Mouse (Mus musculus) MEL (cell line): ENCODE results near the gene Gm13698.
"Not testable (repeated sequence)": the region's sequence is repeated elsewhere in the genome, so short reads cannot be mapped to it uniquely, and the experiment has no call there.

Experiments
- CHD2 ChIP-seq: IDR thresholded peaks from 2 replicates; pipeline ENCODE4 v1.6.1; 2011; ENCODE audit warnings: low read length, improper control_type of control experiment
- CTCF ChIP-seq, 3 experiments: IDR thresholded peaks in 2 of 3; conservative IDR thresholded peaks in 1 of 3; 2 replicates each; pipeline ENCODE4 v1.5.1; 2011 to 2012; ENCODE audit warnings: low read length in 3 of 3, low read depth in 2 of 3, mild to moderate bottlenecking in 2 of 3, improper control_type of control experiment in 1 of 3, inconsistent platforms in 1 of 3, mixed read lengths in 1 of 3, moderate library complexity in 1 of 3; ENCODE audit not compliant: control insufficient read depth in 1 of 3, insufficient read depth in 1 of 3, poor library complexity in 1 of 3, severe bottlenecking in 1 of 3
- KAT2A ChIP-seq: conservative IDR thresholded peaks from 2 replicates; pipeline ENCODE4 v1.6.1; 2012; ENCODE audit warnings: low read depth, low read length, improper control_type of control experiment, inconsistent platforms
- MAX ChIP-seq: IDR thresholded peaks from 2 replicates; pipeline ENCODE4 v1.6.1; 2011; ENCODE audit warnings: low read length, improper control_type of control experiment
- MYC ChIP-seq: IDR thresholded peaks from 2 replicates; pipeline ENCODE4 v1.6.1; 2011; ENCODE audit warnings: low read depth, mild to moderate bottlenecking, low read length, improper control_type of control experiment, moderate library complexity
- RCOR1 ChIP-seq: IDR thresholded peaks from 2 replicates; pipeline ENCODE4 v1.6.1; 2012; ENCODE audit warnings: low read depth, mild to moderate bottlenecking, inconsistent platforms, low read length, improper control_type of control experiment
- TAL1 ChIP-seq: IDR thresholded peaks from 2 replicates; pipeline ENCODE4 v1.6.1; 2012; ENCODE audit warnings: mild to moderate bottlenecking, inconsistent platforms, low read length, moderate library complexity, mixed read lengths
- USF2 ChIP-seq, 2 experiments: IDR thresholded peaks; 2 replicates each; pipeline ENCODE4 v1.6.1; 2011 to 2012; ENCODE audit warnings: improper control_type of control experiment in 2 of 2, low read length in 2 of 2, borderline replicate concordance in 1 of 2, inconsistent platforms in 1 of 2, low read depth in 1 of 2, mild to moderate bottlenecking in 1 of 2; ENCODE audit not compliant: insufficient read depth in 1 of 2
- ZNF384 ChIP-seq: IDR thresholded peaks from 2 replicates; pipeline ENCODE4 v1.6.1; 2012; ENCODE audit warnings: low read depth, mild to moderate bottlenecking, inconsistent platforms, low read length, improper control_type of control experiment

GRCm38 (mm10) chr2:83972823-83973222 is 17.3 kb downstream of the Gm13698 start, which contains the start of gene Gm13696:
- TF ChIP-seq MAX; CHD2; CTCF (IDR thresholded peaks at IDR 0.05 in 2 of 3, conservative IDR thresholded peaks at IDR 0.05 in 1 of 3; ENCODE audit: control insufficient read depth in 1 of 3, insufficient read depth in 1 of 3, low read depth in 2 of 3, low read length in 3 of 3, poor library complexity in 1 of 3, severe bottlenecking in 1 of 3); USF2 (IDR thresholded peaks at IDR 0.05; ENCODE audit: borderline replicate concordance in 1 of 2, insufficient read depth in 1 of 2, low read depth in 1 of 2, low read length in 2 of 2); RCOR1; TAL1; KAT2A; ZNF384; MYC: not testable (repeated sequence)
